Mouse (Mus musculus) lung, embryonic 14.5 days (tissue): ENCODE measurements at regions not wholly inside any gene's neighbourhood (a gene's known extent, or its start where the extent isn't known, plus 50 kb on each side); places are given as distances from the start of the nearest gene placed in this dataset.

Source experiments
- ATAC-seq: fragments of 200-750 bp; cut with Nextera tagmentation; 2 replicates; pipeline ENCODE4 v1.8.0; 2017; ENCODE audit warnings: mild to moderate bottlenecking, moderate TSS enrichment, moderate library complexity; ENCODE audit not compliant: insufficient read depth
- DNase-seq: peaks from one replicate; pipeline ENCODE4 v3.0.0-alpha.2; 2015
- H3K27ac ChIP-seq: fragments of 300-500 bp; sonication (generic); 2 replicates; pipeline ENCODE4 v1.5.1; 2014; ENCODE audit warnings: low read depth, mild to moderate bottlenecking, moderate library complexity
- H3K27me3 ChIP-seq: fragments of 300-500 bp; sonication (generic); 2 replicates; pipeline ENCODE4 v1.6.1; 2014; ENCODE audit warnings: low read length, control low read depth; ENCODE audit not compliant: insufficient read depth
- H3K36me3 ChIP-seq: fragments of 300-500 bp; sonication (generic); 2 replicates; pipeline ENCODE4 v1.6.1; 2014; ENCODE audit warnings: control low read depth; ENCODE audit not compliant: insufficient read depth
- H3K4me1 ChIP-seq: fragments of 300-500 bp; sonication (generic); 2 replicates; pipeline ENCODE4 v1.6.1; 2014; ENCODE audit warnings: antibody characterized with exemption, control low read depth; ENCODE audit not compliant: insufficient read depth
- H3K4me2 ChIP-seq: fragments of 300-500 bp; sonication (generic); 2 replicates; pipeline ENCODE4 v1.6.1; 2014; ENCODE audit warnings: mild to moderate bottlenecking
- H3K4me3 ChIP-seq: fragments of 300-500 bp; sonication (generic); 2 replicates; pipeline ENCODE4 v1.5.1; 2014; ENCODE audit warnings: low read depth, low read length
- H3K9ac ChIP-seq: fragments of 300-500 bp; sonication (generic); 2 replicates; pipeline ENCODE4 v1.6.1; 2014
- H3K9me3 ChIP-seq: fragments of 300-500 bp; sonication (generic); 2 replicates; pipeline ENCODE4 v1.6.1; 2016; ENCODE audit warnings: low read depth, low read length, control low read depth
- CTCF ChIP-seq: IDR thresholded peaks from 2 replicates; pipeline ENCODE4 v1.5.1; 2016; ENCODE audit warnings: antibody characterized with exemption, low read depth
- WGBS: fragments of 180-500 bp; shearing (Covaris S2); extraction: QIAGEN DNeasy Blood & Tissue Kit; methylation state at CpG from one replicate; pipeline ENCODE4 v1.1.7; 2014; 5-methylcytosine and 5-hydroxymethylcytosine counted together

DNA sequence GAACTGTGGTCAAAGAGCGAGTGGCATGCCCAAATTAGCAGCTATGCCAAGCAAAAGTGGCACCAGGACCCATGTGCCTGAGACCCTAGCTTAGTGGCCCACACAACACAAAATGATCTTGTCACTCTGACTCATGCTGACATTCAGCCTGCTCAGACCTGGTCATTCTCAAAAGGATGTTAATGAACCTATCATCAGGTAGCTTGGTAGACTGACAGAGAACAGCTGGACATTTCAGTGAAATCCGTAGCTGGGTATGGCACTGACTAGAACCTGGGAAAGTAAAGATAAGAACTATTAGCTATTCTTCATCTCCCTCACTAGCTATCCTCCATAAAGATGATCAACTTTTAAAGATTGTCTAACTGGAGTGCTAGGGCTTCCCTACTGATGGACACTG, 188.5 kb downstream of the Nr2f2 start:
- Histone ChIP-seq H3K36me3 (no peaks in the 10 kb centered on the region), H3K4me1 (no peaks in the 10 kb centered on the region), H3K27ac (no peak overlapping the region), H3K9ac (no peak overlapping the region), H3K27me3 (no peaks in the 10 kb centered on the region), H3K4me3 (no peak overlapping the region), H3K4me2 (no peak overlapping the region), H3K9me3 (no peaks in the 10 kb centered on the region)
- 69% methylated on average over 2 of the region's 2 CpGs for WGBS
- TF ChIP-seq CTCF = no peak
- ATAC-seq (no peak), DNase-seq (no peak)

GRCm38 (mm10) chr7:70176686-70177259, 189.8 kb downstream of the Nr2f2 start:
- Histone ChIP-seq H3K9me3 (no peaks in the 10 kb centered on the region), H3K27ac (no peak overlapping the region), H3K4me2 (no peak overlapping the region), H3K36me3 (no peaks in the 10 kb centered on the region), H3K4me1 (no peaks in the 10 kb centered on the region), H3K4me3 (no peak overlapping the region), H3K9ac (no peak overlapping the region), H3K27me3 (no peaks in the 10 kb centered on the region)
- no peak for TF ChIP-seq CTCF
- ATAC-seq (no peak), DNase-seq (no peak)
- 59% methylated on average over 16 of the region's 16 CpGs for WGBS

GRCm38 (mm10) chr7:70176086-70176485, 190.4 kb downstream of the Nr2f2 start:
- H3K4me3 ChIP-seq = no peak overlapping the region
- ATAC-seq (no peak), DNase-seq (no peak)
- TF ChIP-seq CTCF = no peak
- H3K4me1 ChIP-seq = no peaks in the 10 kb centered on the region
- no peaks in the 10 kb centered on the region for H3K9me3 ChIP-seq
- H3K9ac ChIP-seq = no peak overlapping the region
- H3K4me2 ChIP-seq = no peak overlapping the region
- 81% methylated on average over 7 of the region's 7 CpGs for WGBS
- H3K27ac ChIP-seq = no peak overlapping the region
- H3K36me3 ChIP-seq = no peaks in the 10 kb centered on the region
- H3K27me3 ChIP-seq = no peaks in the 10 kb centered on the region

- Histone ChIP-seq H3K27ac (no peak overlapping the region), H3K27me3 (no peaks in the 10 kb centered on the region), H3K4me1 (no peaks in the 10 kb centered on the region), H3K9ac (no peak overlapping the region), H3K4me3 (no peak overlapping the region), H3K9me3 (no peaks in the 10 kb centered on the region), H3K4me2 (no peak overlapping the region), H3K36me3 (no peaks in the 10 kb centered on the region)
- TF ChIP-seq CTCF = no peak
- WGBS = 38% methylated on average over 7 of the region's 7 CpGs
- DNase-seq (no peak), ATAC-seq (no peak)
These were observed 194.1 kb downstream of the Nr2f2 start for GRCm38 (mm10) chr7:70172431-70172830.

DNA sequence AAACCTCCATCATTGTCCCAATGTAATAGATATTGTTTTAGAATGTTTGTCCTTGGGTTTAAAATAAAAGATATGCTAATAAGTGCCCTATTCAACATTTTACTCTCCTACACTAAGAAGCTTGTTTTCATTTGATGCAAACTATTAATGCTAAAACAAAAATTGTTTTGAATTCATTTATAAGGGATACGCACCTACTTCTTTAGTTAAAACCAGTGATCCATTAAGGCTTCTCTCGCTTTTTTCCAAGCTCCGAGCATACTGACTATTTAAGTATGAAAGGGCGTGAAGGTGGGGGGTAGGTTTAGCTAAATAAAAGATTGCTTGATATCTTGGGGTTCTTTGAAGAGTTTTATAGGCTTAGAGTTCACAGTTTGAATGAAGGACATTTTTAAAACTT, 195.1 kb downstream of the Nr2f2 start:
- ATAC-seq (no peak), DNase-seq (no peak)
- TF ChIP-seq CTCF = no peak
- no peaks in the 10 kb centered on the region for H3K36me3 ChIP-seq
- no peak overlapping the region for H3K9ac ChIP-seq
- no peak overlapping the region for H3K4me2 ChIP-seq
- no peaks in the 10 kb centered on the region for H3K9me3 ChIP-seq
- WGBS = 79% methylated on average over 4 of the region's 4 CpGs
- no peaks in the 10 kb centered on the region for H3K4me1 ChIP-seq
- H3K27ac ChIP-seq = no peak overlapping the region
- H3K27me3 ChIP-seq = no peaks in the 10 kb centered on the region
- H3K4me3 ChIP-seq = no peak overlapping the region

DNA sequence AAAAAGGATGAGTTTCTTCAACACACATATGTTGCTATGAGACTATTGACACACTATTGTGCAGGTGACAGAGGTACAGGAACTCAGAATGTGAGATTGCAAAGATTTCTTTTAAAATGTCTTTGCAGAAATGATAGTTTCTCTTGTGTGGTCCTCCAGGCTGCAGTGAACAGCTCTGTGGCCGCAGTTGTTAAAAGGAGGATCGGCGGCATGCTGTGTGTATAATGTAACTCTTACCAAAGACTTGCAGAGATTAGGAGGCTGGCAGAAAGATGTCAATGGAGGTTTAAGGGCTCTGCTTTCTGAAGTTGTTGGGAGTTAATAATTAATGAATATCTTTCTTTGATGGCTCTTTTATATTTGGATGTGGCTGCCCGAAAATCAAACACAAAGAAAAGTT, 198.5 kb downstream of the Nr2f2 start:
- H3K27me3 ChIP-seq = no peaks in the 10 kb centered on the region
- no peaks in the 10 kb centered on the region for H3K9me3 ChIP-seq
- no peak overlapping the region for H3K9ac ChIP-seq
- no peaks in the 10 kb centered on the region for H3K36me3 ChIP-seq
- no peak for TF ChIP-seq CTCF
- no peak overlapping the region for H3K27ac ChIP-seq
- peak; percentile 52; the same call in 1 of the 2 replicates for ATAC-seq
- peak; percentile 26 for DNase-seq
- WGBS = 39% methylated on average over 4 of the region's 4 CpGs
- no peak overlapping the region for H3K4me3 ChIP-seq
- H3K4me2 ChIP-seq = no peak overlapping the region
- H3K4me1 ChIP-seq = no peaks in the 10 kb centered on the region

DNA sequence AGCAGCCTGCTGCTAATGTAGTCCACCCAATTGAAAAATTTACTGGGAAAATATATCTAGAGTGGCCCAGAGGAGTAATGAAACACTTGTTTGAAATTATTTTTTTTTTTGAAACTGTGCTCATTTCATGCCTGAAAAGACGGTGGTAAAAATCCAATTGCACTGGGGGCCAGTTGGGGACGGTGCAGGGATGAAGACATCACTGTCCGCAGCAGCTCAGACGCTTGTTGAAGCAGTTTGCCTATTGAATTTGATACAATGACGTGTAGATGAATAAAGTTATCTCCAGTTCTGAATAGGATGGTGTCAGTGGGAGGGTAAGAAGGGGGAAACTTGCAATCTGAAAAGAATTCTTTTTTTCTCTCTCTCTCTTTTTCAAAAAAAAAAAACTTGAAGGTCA, 200.5 kb downstream of the Nr2f2 start:
- Histone ChIP-seq H3K27me3 (no peaks in the 10 kb centered on the region), H3K4me2 (no peak overlapping the region), H3K4me1 (no peaks in the 10 kb centered on the region), H3K9me3 (no peaks in the 10 kb centered on the region), H3K4me3 (no peak overlapping the region), H3K27ac (no peak overlapping the region), H3K9ac (no peak overlapping the region), H3K36me3 (no peaks in the 10 kb centered on the region)
- 71% methylated on average over 5 of the region's 5 CpGs for WGBS
- DNase-seq (no peak), ATAC-seq (no peak)
- no peak for TF ChIP-seq CTCF

- Histone ChIP-seq H3K4me3 (no peak overlapping the region), H3K27ac (no peak overlapping the region), H3K4me1 (no peaks in the 10 kb centered on the region), H3K27me3 (no peaks in the 10 kb centered on the region), H3K36me3 (no peaks in the 10 kb centered on the region), H3K9me3 (no peaks in the 10 kb centered on the region), H3K4me2 (no peak overlapping the region), H3K9ac (no peak overlapping the region)
- ATAC-seq (no peak), DNase-seq (no peak)
- 53% methylated on average over 4 of the region's 4 CpGs for WGBS
- TF ChIP-seq CTCF = no peak
These were observed 201.0 kb downstream of the Nr2f2 start for GRCm38 (mm10) chr7:70165501-70165900.
